Mouse (Mus musculus) kidney, adult 2 months (tissue): ENCODE results near the gene Hexa.

ENCODE experiments used
- CTCF ChIP-seq: fragments of 200-500 bp; conservative IDR thresholded peaks from 2 replicates; pipeline ENCODE4 v1.5.1; 2011; ENCODE audit warnings: low read depth, mild to moderate bottlenecking, control low read depth, low read length, moderate library complexity, mixed read lengths; ENCODE audit not compliant: insufficient read depth, insufficient read length
- POLR2A ChIP-seq: fragments of 200-500 bp; IDR thresholded peaks from one replicate; pipeline ENCODE4 v1.6.1; 2011; ENCODE audit warnings: low read depth, low read length, control low read depth

- TF ChIP-seq CTCF (peak; percentile 34; the same call in 1 of the 2 replicates), POLR2A (no peak)
These were observed 22.2 kb upstream of the Hexa start for GRCm38 (mm10) chr9:59517127-59517526.
